Mouse (Mus musculus): ENCODE results near the gene Olfr1294. TPM values are rescaled to one million over a fixed set of nuclear protein-coding genes. Genes with fewer than 3 reads are reported as not detected.

Olfr1294 gene
- total RNA-seq (2021), result not detected

- no peak for DNase-seq (ENCODE audit: extremely low spot score in 1 of 2, low spot score in 2 of 2)
- intact Hi-C loops (cut with DNase I), result no loop called here
These were observed at the start of gene Olfr1294 for GRCm38 (mm10) chr2:111540191-111540590. Gene Olfr1294, minus strand, starts transcription at chr2:111540291.

- intact Hi-C loops (cut with DNase I), result no loop called here
These were observed 29.5 kb upstream of the Olfr1294 start, which contains the start of gene Olfr1295 for GRCm38 (mm10) chr2:111569581-111569980. Gene Olfr1295, minus strand, starts transcription at chr2:111569681.

GRCm38 (mm10) chr2:111524903-111525302, 15.2 kb downstream of the Olfr1294 start, which contains the start of gene Olfr1293-ps:
Gene Olfr1293-ps, plus strand, starts transcription at chr2:111525203.
- intact Hi-C loops (cut with DNase I), result no loop called here
- DNase-seq (ENCODE audit: extremely low spot score in 1 of 2, low spot score in 2 of 2), result no peak

More at GRCm38 (mm10) chr2:111569581-111569980, 29.5 kb upstream of the Olfr1294 start, which contains the start of gene Olfr1295:
- DNase-seq (ENCODE audit: extremely low spot score in 1 of 2, low spot score in 2 of 2), result no peak

- intact Hi-C loops (cut with DNase I), result no loop called here
- no peak for DNase-seq (ENCODE audit: extremely low spot score in 1 of 2, low spot score in 2 of 2)
These were observed 22.6 kb downstream of the Olfr1294 start for GRCm38 (mm10) chr2:111517451-111517850.

GRCm38 (mm10) chr2:111496880-111497279, 43.2 kb downstream of the Olfr1294 start, which contains the start of gene Olfr1291-ps1:
Gene Olfr1291-ps1, plus strand, starts transcription at chr2:111497180.
- DNase-seq (ENCODE audit: extremely low spot score in 1 of 2, low spot score in 2 of 2), result no peak
- intact Hi-C loops (cut with DNase I), result no loop called here

- intact Hi-C loops (cut with DNase I), result no loop called here
- no peak for DNase-seq (ENCODE audit: extremely low spot score in 1 of 2, low spot score in 2 of 2)
These were observed 46.4 kb downstream of the Olfr1294 start, which contains the start of gene Olfr1290 for GRCm38 (mm10) chr2:111493729-111494128. Gene Olfr1290, minus strand, starts transcription at chr2:111493829.

Other genes starting within 250 kb of the Olfr1294 start
- gene Olfr1279, start 239.7 kb downstream of the Olfr1294 start, total RNA-seq (2021), result not detected
- not detected for gene Olfr1280, start 226.3 kb downstream of the Olfr1294 start, total RNA-seq (2021)
- not detected for gene Olfr1281, start 213.8 kb downstream of the Olfr1294 start, total RNA-seq (2021)
- gene Olfr1282, start 204.2 kb downstream of the Olfr1294 start, total RNA-seq (2021), result not detected
- not detected for gene Olfr1283, start 173.5 kb downstream of the Olfr1294 start, total RNA-seq (2021)
- not detected for gene Olfr1284, start 164.8 kb downstream of the Olfr1294 start, total RNA-seq (2021)
- not detected for gene Olfr1286, start 117.2 kb downstream of the Olfr1294 start, total RNA-seq (2021)
- not detected for gene Olfr1287, start 91.1 kb downstream of the Olfr1294 start, total RNA-seq (2021)
- gene Olfr1288, start 66.2 kb downstream of the Olfr1294 start, total RNA-seq (2021), result not detected
- not detected for gene Olfr1289, start 59.5 kb downstream of the Olfr1294 start, total RNA-seq (2021)
- not detected for gene Olfr1290, start 46.5 kb downstream of the Olfr1294 start, total RNA-seq (2021)
- not detected for gene Olfr1291-ps1, start 43.1 kb downstream of the Olfr1294 start, total RNA-seq (2021)
- gene Olfr1293-ps, start 15.1 kb downstream of the Olfr1294 start, total RNA-seq (2021), result not detected
- not detected for gene Olfr1295, start 29.4 kb upstream of the Olfr1294 start, total RNA-seq (2021)
- gene Olfr1297, start 86.2 kb upstream of the Olfr1294 start, total RNA-seq (2021), result not detected
- gene Olfr1298, start 108.9 kb upstream of the Olfr1294 start, total RNA-seq (2021), result not detected
- not detected for gene Olfr1299, start 121.1 kb upstream of the Olfr1294 start, total RNA-seq (2021)
- not detected for gene Olfr1301, start 210.7 kb upstream of the Olfr1294 start, total RNA-seq (2021)
- not detected for gene Olfr1302, start 237.1 kb upstream of the Olfr1294 start, total RNA-seq (2021)